8 mouse cellular contexts compared by ENCODE assay signal in genomic region chr7:34169454-34169853, GRCm38 (mm10). TPM values are rescaled to one million over a fixed set of nuclear protein-coding genes. Genes with fewer than 3 reads are reported as not detected.
DNase-seq lines count a peak whose midpoint lies in the region; ATAC-seq and TF ChIP-seq lines count a peak whose summit lies in the region.

Uba2 (minus strand) TSS chr7:34169599.

- H3K9ac ChIP-seq in intestine, embryonic 16.5 days (ENCODE audit: low read depth, low read length) = peak within 1 kb of the TSS; percentile 99

- peak within 1 kb of the TSS; percentile 75 for H3K4me3 ChIP-seq in left cerebral cortex, adult 2 months
- H3K4me3 ChIP-seq in intestine, embryonic 16.5 days (ENCODE audit: low read length) = peak within 1 kb of the TSS; percentile 98
- H3K4me3 ChIP-seq in midbrain, embryonic 10.5 days = peak within 1 kb of the TSS; percentile 94

- H3K27ac ChIP-seq in left cerebral cortex, adult 2 months = peak within 1 kb of the TSS; percentile 82
- H3K27ac ChIP-seq in intestine, embryonic 16.5 days (ENCODE audit: low read length) = peak within 1 kb of the TSS; percentile 33; the same call in 1 of the 2 replicates
- H3K27ac ChIP-seq in midbrain, embryonic 10.5 days (replicated peaks) = peak within 1 kb of the TSS; percentile 98

- H3K4me1 ChIP-seq in intestine, embryonic 16.5 days (ENCODE audit: control insufficient read depth, insufficient read depth, low read length) = peaks cover 9% of the 10 kb centered on the region
- peaks cover 12% of the 10 kb centered on the region for H3K4me1 ChIP-seq in midbrain, embryonic 10.5 days

- H3K4me2 ChIP-seq in intestine, embryonic 16.5 days (ENCODE audit: low read depth, low read length) = peak within 1 kb of the TSS; percentile 50

- no peak for TF ChIP-seq CTCF in left cerebral cortex, adult 2 months (IDR thresholded peaks at IDR 0.05)

- 79% methylated on average over 3 of the region's 3 CpGs for WGBS in intestine, embryonic 16.5 days
- WGBS in midbrain, embryonic 10.5 days = 79% methylated on average over 3 of the region's 3 CpGs

- no peak for DNase-seq in left cerebral cortex, adult 2 months (ENCODE audit: extremely low spot score in 1 of 2, low spot score in 2 of 2)
- no peak for DNase-seq in left cerebral cortex, adult 9 months (ENCODE audit: low spot score in 2 of 2)
- DNase-seq in adrenal gland, postnatal 36 days = no peak
- no peak for DNase-seq in gastrocnemius, postnatal 25 days
- DNase-seq in midbrain, embryonic 10.5 days (ENCODE audit: low spot score) = no peak
- no peak for DNase-seq in frontal cortex, postnatal 25 days (ENCODE audit: low spot score in 2 of 2)
- DNase-seq in embryo, embryonic 9.5 days (ENCODE audit: extremely low spot score) = no peak

- 0 out of 2 replicates have a peak, but pooled peaks cover 4% of the 10 kb centered on the region for H3K36me3 ChIP-seq in intestine, embryonic 16.5 days (ENCODE audit: control insufficient read depth, insufficient read depth, low read length)
- H3K36me3 ChIP-seq in midbrain, embryonic 10.5 days = peaks cover 18% of the 10 kb centered on the region

- intact Hi-C loops in left cerebral cortex, adult 2 months (cut with DNase I) = loop anchor here (2.0 kb wide), 1 partner anchor 27 kb away; the partner anchor contains the start of gene Pdcd2l

- H3K27me3 ChIP-seq in intestine, embryonic 16.5 days (replicated peaks; ENCODE audit: control insufficient read depth, insufficient read depth, low read length) = no peaks in the 10 kb centered on the region
- no peaks in the 10 kb centered on the region for H3K27me3 ChIP-seq in midbrain, embryonic 10.5 days (ENCODE audit: low read depth, poor library complexity, severe bottlenecking)

- no peaks in the 10 kb centered on the region for H3K9me3 ChIP-seq in intestine, embryonic 16.5 days (ENCODE audit: control insufficient read depth, low read length)
- no peaks in the 10 kb centered on the region for H3K9me3 ChIP-seq in midbrain, embryonic 10.5 days (replicated peaks)

- ATAC-seq in intestine, embryonic 16.5 days = no peak

RNA-seq across cellular contexts. Expression of gene Uba2, which starts in this region (rescaled TPM):
- total RNA-seq in left cerebral cortex, adult 2 months (2021) = 10 to 100 TPM; 89.2 to 93.5 TPM
- 10 to 100 TPM; 74.8 to 76.1 TPM for total RNA-seq in adrenal gland, postnatal 36 days (2021)
- 10 to 100 TPM; 32.4 to 36.7 TPM for total RNA-seq in gastrocnemius, postnatal 25 days (2021)
- polyA plus RNA-seq in intestine, embryonic 16.5 days (2015; fragmentation: Nextera tagmentation; extraction: Ambion mirVana) = 126 and 144 TPM in 2 replicates
- polyA plus RNA-seq in midbrain, embryonic 10.5 days (2016; fragmentation: Nextera tagmentation; extraction: Ambion mirVana) = 287 and 288 TPM in 2 replicates

Comparison
In these comparisons a context has a peak if more than half of its experiments do, and no peak if none do; other contexts are left out.
1. H3K27ac ChIP-seq: peak in every context shown above with its lines; median percentile 98 in midbrain, embryonic 10.5 days; 82 in left cerebral cortex, adult 2 months; 33 in intestine, embryonic 16.5 days.